Comparison of ENCODE assay signal across 18 mouse cellular contexts in the genomic region with DNA sequence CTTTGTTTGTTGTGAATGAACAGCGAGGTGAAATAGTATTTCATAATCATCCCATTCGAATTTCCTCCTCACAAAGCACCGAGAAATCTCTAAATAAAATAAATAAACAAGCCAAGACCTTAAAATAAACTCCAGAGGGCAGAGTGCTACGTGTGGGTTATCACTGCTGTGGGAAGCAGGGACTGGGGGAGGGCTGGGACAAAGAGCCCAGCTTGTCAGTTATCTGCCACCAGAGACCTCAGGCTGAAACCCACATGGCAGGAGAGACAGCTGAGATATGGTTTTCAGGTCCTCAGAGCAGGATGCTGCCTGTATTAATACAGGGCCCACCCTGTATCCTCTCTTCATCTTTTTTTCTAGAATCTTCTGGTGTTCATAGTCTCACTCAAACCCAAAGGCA.
"Had no signal": no experiment of that assay in that cellular context is flagged by ENCODE, and none has a peak within 500 bp of the region (broad histone marks: within the 10 kb centered on the region; RNA-seq: fewer than 3 reads in every experiment).

No protein-coding gene starts in this region.

- H3K4me3 ChIP-seq: left cerebral cortex, adult 2 months; limb, embryonic 12.5 days; limb, embryonic 15.5 days; megakaryocyte, embryonic 14.5 days had no signal

- ATAC-seq: liver, postnatal 0 days; lung, postnatal 0 days had no signal

- DNase-seq: kidney, postnatal 10 days; kidney, postnatal 36 days; layer of hippocampus, postnatal 36 days; left cerebral cortex, postnatal 4 days; liver, postnatal 0 days; lung, embryonic 14.5 days; midbrain, embryonic 14.5 days; thymus, adult 18-20 months; thymus, postnatal 36 days had no signal

- H3K9me3 ChIP-seq: limb, embryonic 12.5 days; limb, embryonic 15.5 days; megakaryocyte, embryonic 14.5 days had no signal

- H3K36me3 ChIP-seq: limb, embryonic 12.5 days; limb, embryonic 15.5 days had no signal

- H3K27ac ChIP-seq: left cerebral cortex, adult 2 months; limb, embryonic 12.5 days; limb, embryonic 15.5 days; liver, embryonic 14.5 days; macrophage had no signal

- H3K9ac ChIP-seq: limb, embryonic 12.5 days; limb, embryonic 15.5 days; liver, embryonic 14.5 days; liver, postnatal 0 days; lung, embryonic 14.5 days had no signal

- H3K4me2 ChIP-seq: limb, embryonic 12.5 days; limb, embryonic 15.5 days; liver, embryonic 11.5 days; lung, embryonic 14.5 days; midbrain, embryonic 11.5 days had no signal
